Mouse (Mus musculus): Measurements from ENCODE around the gene Gm45194. TPM values are rescaled to one million over a fixed set of nuclear protein-coding genes. Genes with fewer than 3 reads are reported as not detected.

The Gm45194 gene
- 0.17 TPM in 1 of 2 replicates, not detected in the other for polyA plus RNA-seq (2015; fragmentation: Nextera tagmentation; extraction: Ambion mirVana)

DNA sequence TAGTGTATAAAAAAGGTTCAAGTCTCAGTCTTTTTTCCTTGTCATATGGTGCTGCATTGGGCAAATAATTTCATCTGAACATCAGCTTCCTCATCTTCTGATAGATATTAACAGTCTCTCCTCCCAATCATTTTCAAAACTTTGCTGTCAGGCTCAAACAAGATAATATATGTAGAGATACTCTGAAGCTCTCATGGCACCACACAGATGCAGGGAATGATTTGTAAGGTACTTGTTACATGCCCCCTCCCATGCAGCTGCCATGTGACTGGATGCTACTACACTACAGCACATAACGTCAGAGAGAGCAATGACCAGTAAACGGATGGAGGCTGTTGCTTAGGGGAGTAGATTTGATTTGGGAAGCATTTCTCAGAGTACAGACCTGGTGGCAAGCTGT, at the start of gene Gm45194:
Gene Gm45194 (plus strand): TSS at position 301 of the 400 bp plus-strand sequence.
- H3K9ac ChIP-seq (ENCODE audit: low read depth, low read length): no peak within 1 kb of the TSS
- no peak for ATAC-seq (replicated peaks; ENCODE audit: low FRiP score, low read depth)
- no peaks in the 10 kb centered on the region for H3K4me1 ChIP-seq (replicated peaks; ENCODE audit: insufficient read depth, low read length)
- H3K27ac ChIP-seq: no peak within 1 kb of the TSS
- no peak for DNase-seq (ENCODE audit: low spot score)
- no peaks in the 10 kb centered on the region for H3K27me3 ChIP-seq (ENCODE audit: insufficient read depth, low read length)
- H3K36me3 ChIP-seq (ENCODE audit: insufficient read depth, low read length): no peaks in the 10 kb centered on the region
- WGBS: 42% methylated on average over 2 of the region's 2 CpGs
- H3K4me2 ChIP-seq (ENCODE audit: low read length): no peak within 1 kb of the TSS
- no peak within 1 kb of the TSS for H3K4me3 ChIP-seq (replicated peaks; ENCODE audit: low read depth, low read length)
- no peaks in the 10 kb centered on the region for H3K9me3 ChIP-seq (replicated peaks; ENCODE audit: low read length)
- no peak for TF ChIP-seq CTCF (IDR thresholded peaks at IDR 0.05; ENCODE audit: low read depth)

- no peak for TF ChIP-seq CTCF (IDR thresholded peaks at IDR 0.05; ENCODE audit: low read depth)
- DNase-seq (ENCODE audit: low spot score) (no peak), ATAC-seq (replicated peaks; ENCODE audit: low FRiP score, low read depth) (no peak)
- 67% methylated on average over 3 of the region's 3 CpGs for WGBS
- Histone ChIP-seq H3K9me3 (replicated peaks; ENCODE audit: low read length) (no peaks in the 10 kb centered on the region), H3K27ac (no peak overlapping the region), H3K4me3 (replicated peaks; ENCODE audit: low read depth, low read length) (no peak overlapping the region), H3K36me3 (ENCODE audit: insufficient read depth, low read length) (no peaks in the 10 kb centered on the region), H3K27me3 (ENCODE audit: insufficient read depth, low read length) (no peaks in the 10 kb centered on the region), H3K4me2 (ENCODE audit: low read length) (no peak overlapping the region), H3K9ac (ENCODE audit: low read depth, low read length) (no peak overlapping the region), H3K4me1 (replicated peaks; ENCODE audit: insufficient read depth, low read length) (no peaks in the 10 kb centered on the region)
These were observed 35.3 kb upstream of the Gm45194 start for GRCm38 (mm10) chrX:111855878-111856277.

- Histone ChIP-seq H3K36me3 (ENCODE audit: insufficient read depth, low read length) (no peaks in the 10 kb centered on the region), H3K4me2 (ENCODE audit: low read length) (no peak overlapping the region), H3K27me3 (ENCODE audit: insufficient read depth, low read length) (no peaks in the 10 kb centered on the region), H3K4me3 (replicated peaks; ENCODE audit: low read depth, low read length) (no peak overlapping the region), H3K27ac (no peak overlapping the region), H3K4me1 (replicated peaks; ENCODE audit: insufficient read depth, low read length) (no peaks in the 10 kb centered on the region), H3K9me3 (replicated peaks; ENCODE audit: low read length) (no peaks in the 10 kb centered on the region), H3K9ac (ENCODE audit: low read depth, low read length) (no peak overlapping the region)
- ATAC-seq (replicated peaks; ENCODE audit: low FRiP score, low read depth): no peak
- DNase-seq (ENCODE audit: low spot score): no peak
- 77% methylated on average over 5 of the region's 5 CpGs for WGBS
- TF ChIP-seq CTCF (IDR thresholded peaks at IDR 0.05; ENCODE audit: low read depth): no peak
These were observed 9.9 kb upstream of the Gm45194 start for GRCm38 (mm10) chrX:111881251-111881650.

DNA sequence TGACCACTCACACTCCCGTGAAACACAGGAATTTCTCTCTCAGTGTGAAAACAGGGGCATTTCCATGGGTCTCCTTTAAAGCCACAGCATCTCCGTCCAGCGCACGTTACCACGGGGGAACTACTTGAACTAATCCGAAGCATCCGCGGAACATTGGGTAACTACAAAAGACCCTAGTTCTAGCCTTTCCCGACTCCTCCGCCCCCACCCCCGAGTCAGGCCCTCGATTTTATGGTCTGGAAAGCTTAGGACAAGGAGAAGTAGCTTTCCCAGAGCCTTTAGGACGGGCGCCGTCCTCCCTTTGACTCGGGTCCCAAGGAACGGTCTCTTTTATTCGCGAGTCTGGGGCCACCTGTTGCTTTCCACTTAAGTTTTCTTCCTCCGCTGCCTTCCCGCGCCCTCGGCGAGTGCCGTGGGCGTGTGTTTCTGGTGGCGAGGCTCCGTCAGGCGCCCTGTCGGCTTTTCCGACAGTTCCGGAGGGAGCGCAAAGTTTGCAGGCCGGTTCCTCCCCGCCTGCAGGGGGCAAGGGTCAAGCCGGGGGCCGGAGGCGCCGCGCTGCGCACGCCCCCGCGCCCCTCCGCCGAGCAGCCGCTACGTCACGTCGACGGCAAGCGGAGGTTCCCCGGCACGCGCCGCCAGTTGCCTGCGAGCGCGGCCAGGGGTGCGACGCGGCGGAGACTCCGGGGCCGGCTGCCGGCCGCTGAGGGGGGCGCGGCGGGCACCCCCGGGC, 3.3 kb downstream of the Gm45194 start:
- 35% methylated on average over 71 of the region's 71 CpGs for WGBS
- Histone ChIP-seq H3K27ac (no peak overlapping the region), H3K4me2 (ENCODE audit: low read length) (peak overlapping the region; percentile 65), H3K9ac (ENCODE audit: low read depth, low read length) (no peak overlapping the region), H3K4me3 (replicated peaks; ENCODE audit: low read depth, low read length) (peak overlapping the region; percentile 34), H3K27me3 (ENCODE audit: insufficient read depth, low read length) (no peaks in the 10 kb centered on the region), H3K36me3 (ENCODE audit: insufficient read depth, low read length) (no peaks in the 10 kb centered on the region), H3K9me3 (replicated peaks; ENCODE audit: low read length) (no peaks in the 10 kb centered on the region), H3K4me1 (replicated peaks; ENCODE audit: insufficient read depth, low read length) (no peaks in the 10 kb centered on the region)
- ATAC-seq (replicated peaks; ENCODE audit: low FRiP score, low read depth): peak; percentile 71
- DNase-seq (ENCODE audit: low spot score): peak; percentile 2
- no peak for TF ChIP-seq CTCF (IDR thresholded peaks at IDR 0.05; ENCODE audit: low read depth)

- Histone ChIP-seq H3K9ac (ENCODE audit: low read depth, low read length) (no peak overlapping the region), H3K4me2 (ENCODE audit: low read length) (peak overlapping the region; percentile 65), H3K36me3 (ENCODE audit: insufficient read depth, low read length) (no peaks in the 10 kb centered on the region), H3K4me3 (replicated peaks; ENCODE audit: low read depth, low read length) (peak overlapping the region; percentile 34), H3K27ac (no peak overlapping the region), H3K9me3 (replicated peaks; ENCODE audit: low read length) (no peaks in the 10 kb centered on the region), H3K27me3 (ENCODE audit: insufficient read depth, low read length) (no peaks in the 10 kb centered on the region), H3K4me1 (replicated peaks; ENCODE audit: insufficient read depth, low read length) (no peaks in the 10 kb centered on the region)
- peak; percentile 1 for DNase-seq (ENCODE audit: low spot score)
- TF ChIP-seq CTCF (IDR thresholded peaks at IDR 0.05; ENCODE audit: low read depth): no peak
- ATAC-seq (replicated peaks; ENCODE audit: low FRiP score, low read depth): peak; percentile 40; the same call in 1 of the 2 replicates
- WGBS: 21% methylated on average over 53 of the region's 70 CpGs
These were observed 4.0 kb downstream of the Gm45194 start for GRCm38 (mm10) chrX:111895084-111895779.

- Histone ChIP-seq H3K27ac (no peak overlapping the region), H3K4me2 (ENCODE audit: low read length) (no peak overlapping the region), H3K4me1 (replicated peaks; ENCODE audit: insufficient read depth, low read length) (no peaks in the 10 kb centered on the region), H3K9me3 (replicated peaks; ENCODE audit: low read length) (no peaks in the 10 kb centered on the region), H3K27me3 (ENCODE audit: insufficient read depth, low read length) (no peaks in the 10 kb centered on the region), H3K36me3 (ENCODE audit: insufficient read depth, low read length) (no peaks in the 10 kb centered on the region), H3K4me3 (replicated peaks; ENCODE audit: low read depth, low read length) (no peak overlapping the region), H3K9ac (ENCODE audit: low read depth, low read length) (no peak overlapping the region)
- DNase-seq (ENCODE audit: low spot score) (no peak), ATAC-seq (replicated peaks; ENCODE audit: low FRiP score, low read depth) (no peak)
- TF ChIP-seq CTCF (IDR thresholded peaks at IDR 0.05; ENCODE audit: low read depth): 0 out of 2 replicates have a peak, but pooled peaks have one; percentile 16
These were observed 26.2 kb downstream of the Gm45194 start for GRCm38 (mm10) chrX:111917422-111917821.
